Mouse (Mus musculus): ENCODE measurements around the gene Dmrtb1.
A peak's percentile ranks its signal among the peaks of the same experiment; 100 is the strongest.

Gene Dmrtb1

GRCm38 (mm10) chr4:107680311-107681098 is 3.5 kb downstream of the Dmrtb1 start:
- DNase-seq (ENCODE audit: low spot score), result peak; percentile 77

DNA sequence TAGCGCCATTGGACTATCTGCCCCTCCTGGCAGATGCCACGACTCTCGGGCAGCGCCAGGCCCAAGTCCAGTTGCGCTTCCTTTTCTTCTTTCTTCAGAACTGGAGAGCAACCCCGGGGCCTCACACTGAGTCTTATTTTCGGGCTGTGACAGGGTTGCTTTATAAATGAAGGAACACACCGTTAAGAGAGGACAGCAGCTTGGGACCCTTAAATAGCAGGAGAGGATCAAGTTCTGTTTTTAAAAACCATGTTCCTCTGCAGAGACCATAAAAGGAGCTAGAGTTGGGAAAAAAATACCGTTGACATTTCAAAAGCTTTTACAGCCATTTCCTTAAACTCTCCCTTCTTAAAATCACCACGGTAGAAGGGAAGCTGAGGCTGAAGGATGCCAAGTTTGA is 8.4 kb downstream of the Dmrtb1 start:
- DNase-seq (ENCODE audit: low spot score), result no peak

DNA sequence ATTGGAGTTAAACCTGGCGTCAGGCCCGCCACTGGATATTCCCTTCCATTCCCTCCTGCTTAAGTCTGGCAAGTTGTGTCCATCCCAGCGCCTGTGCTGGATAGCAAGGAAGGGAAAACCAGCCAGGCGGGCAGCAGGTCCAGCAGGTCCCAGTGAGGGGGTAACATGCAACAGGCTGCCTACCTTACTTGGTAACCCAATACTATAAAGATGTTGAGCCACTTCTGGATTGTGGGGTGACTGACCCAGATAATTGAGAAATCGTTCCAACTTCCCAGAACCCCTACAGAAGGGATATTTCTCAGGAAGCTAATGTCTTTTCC is 9.7 kb downstream of the Dmrtb1 start:
- DNase-seq (ENCODE audit: low spot score), result no peak

- peak; percentile 94 for DNase-seq (ENCODE audit: low spot score)
These were observed 10.2 kb downstream of the Dmrtb1 start for GRCm38 (mm10) chr4:107673638-107674321.

GRCm38 (mm10) chr4:107670731-107671130 is 13.3 kb downstream of the Dmrtb1 start:
- no peak for DNase-seq (ENCODE audit: low spot score)

- DNase-seq (ENCODE audit: low spot score), result no peak
These were observed 15.5 kb downstream of the Dmrtb1 start for GRCm38 (mm10) chr4:107668514-107668913.

- DNase-seq (ENCODE audit: low spot score), result no peak
These were observed 23.4 kb downstream of the Dmrtb1 start for GRCm38 (mm10) chr4:107660649-107661048.

GRCm38 (mm10) chr4:107653280-107653643 is 30.8 kb downstream of the Dmrtb1 start:
- DNase-seq (ENCODE audit: low spot score), result no peak

GRCm38 (mm10) chr4:107652598-107653279 is 31.3 kb downstream of the Dmrtb1 start:
- peak; percentile 92 for DNase-seq (ENCODE audit: low spot score)

DNA sequence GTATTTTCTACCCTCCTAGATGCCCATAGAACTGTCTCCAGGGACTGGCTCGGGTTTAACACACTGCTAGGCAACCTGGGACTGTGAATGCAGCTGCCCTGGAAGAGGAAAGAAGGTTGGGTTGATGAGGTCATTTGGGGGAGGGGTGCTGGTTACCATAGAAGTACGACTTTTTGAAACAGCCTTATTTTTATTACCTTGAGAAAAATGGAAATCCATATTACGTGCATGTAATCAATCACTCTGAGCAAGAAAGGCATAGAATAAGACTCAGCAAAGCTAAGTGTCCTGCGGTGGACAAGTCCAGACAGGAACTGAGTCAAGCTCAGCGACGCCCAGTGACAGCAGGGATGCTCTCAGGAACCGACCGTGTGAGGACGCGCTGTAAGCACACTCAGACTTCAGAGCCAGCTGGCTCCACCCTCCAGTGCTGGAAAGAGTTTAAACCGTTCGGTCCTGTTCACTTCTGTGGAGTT is 33.0 kb downstream of the Dmrtb1 start:
- DNase-seq (ENCODE audit: low spot score), result peak; percentile 47

GRCm38 (mm10) chr4:107648959-107649485 is 35.0 kb downstream of the Dmrtb1 start:
- DNase-seq (ENCODE audit: low spot score), result no peak

DNA sequence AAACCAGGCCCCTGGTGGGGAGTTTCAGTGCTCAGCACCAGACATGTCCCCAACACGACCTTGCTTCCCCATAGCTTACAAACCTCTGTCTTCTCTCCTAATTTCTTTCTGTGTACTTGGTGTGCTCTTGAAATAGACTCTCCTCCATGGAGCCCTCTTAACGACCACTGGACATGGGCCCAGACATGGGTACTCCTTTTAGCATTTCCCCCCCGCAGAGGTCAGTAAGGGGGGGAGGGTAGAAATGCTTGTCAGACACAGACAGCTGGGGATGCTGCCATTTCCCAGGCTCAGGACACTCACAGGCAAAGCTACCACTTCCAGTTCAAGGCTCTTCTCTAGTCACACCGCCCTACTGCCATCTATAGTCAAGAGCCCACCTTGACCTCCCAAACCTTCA is 42.4 kb downstream of the Dmrtb1 start:
- no peak for DNase-seq (ENCODE audit: low spot score)

DNA sequence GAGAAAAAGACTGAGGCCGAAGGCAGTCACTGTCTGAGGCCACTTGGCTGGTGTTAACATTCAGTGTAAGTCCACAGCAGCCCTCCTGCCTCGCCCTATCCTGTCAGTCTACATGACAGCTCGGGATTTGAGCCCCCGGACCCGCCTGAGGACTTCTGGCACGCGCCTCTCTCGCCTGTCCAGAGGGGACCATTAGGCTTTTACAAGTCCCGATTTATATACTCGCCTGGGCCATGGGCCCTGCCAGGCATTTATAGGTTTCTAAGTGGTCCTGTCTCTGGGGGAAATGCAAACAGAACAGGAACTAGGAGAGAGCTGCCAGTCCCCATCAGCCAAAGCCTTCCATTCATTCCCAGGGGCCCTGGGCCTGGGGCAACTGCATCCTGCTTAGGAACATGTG is 45.7 kb downstream of the Dmrtb1 start:
- no peak for DNase-seq (ENCODE audit: low spot score)

DNA sequence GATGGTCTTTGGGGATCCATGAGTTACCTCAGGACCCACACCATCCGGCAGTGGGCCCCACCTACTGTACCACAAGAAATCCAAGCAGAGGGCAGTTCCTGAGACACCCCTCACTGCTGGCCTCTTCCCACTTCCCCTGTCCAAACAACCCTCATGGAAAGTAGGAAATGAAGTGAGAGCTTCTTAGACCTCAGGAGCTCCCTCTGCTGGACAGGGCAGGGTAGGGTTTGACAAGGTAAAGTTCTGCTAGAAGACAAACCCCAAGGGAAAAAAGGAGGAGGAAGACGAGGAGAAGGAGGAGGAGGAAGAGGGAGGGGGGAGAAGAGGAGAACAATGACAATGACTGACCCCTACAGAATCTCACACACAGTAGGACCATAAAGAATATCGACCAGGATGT is 46.4 kb downstream of the Dmrtb1 start:
- DNase-seq (ENCODE audit: low spot score), result peak; percentile 65

GRCm38 (mm10) chr4:107636099-107636498 is 47.9 kb downstream of the Dmrtb1 start:
- no peak for DNase-seq (ENCODE audit: low spot score)

DNA sequence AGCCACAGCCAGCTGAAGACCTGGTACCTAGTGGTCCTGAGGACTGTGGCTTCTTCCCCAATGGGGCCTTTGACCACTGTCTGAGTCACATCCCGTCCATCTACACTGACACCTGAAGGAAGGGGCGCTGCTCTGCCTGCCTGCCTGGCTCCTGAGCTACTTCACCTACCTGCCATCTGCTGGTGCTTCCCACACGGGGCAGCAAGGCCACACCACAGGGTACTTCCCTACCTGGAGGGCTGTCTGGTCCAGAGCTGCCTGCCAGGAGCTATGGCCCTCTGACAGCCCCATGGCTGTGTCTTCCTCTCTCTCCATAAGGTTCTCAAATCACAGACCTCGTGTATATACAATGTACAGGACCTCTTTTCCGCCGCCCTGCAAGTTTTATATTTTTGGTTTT is 49.4 kb downstream of the Dmrtb1 start:
- no peak for DNase-seq (ENCODE audit: low spot score)

GRCm38 (mm10) chr4:107628921-107629411 is 55.1 kb downstream of the Dmrtb1 start:
- no peak for DNase-seq (ENCODE audit: low spot score)

- no peak for DNase-seq (ENCODE audit: low spot score)
These were observed 55.8 kb downstream of the Dmrtb1 start for GRCm38 (mm10) chr4:107628226-107628625.
